Mouse (Mus musculus): ENCODE data around the gene Zyg11b.

The Zyg11b gene

DNA sequence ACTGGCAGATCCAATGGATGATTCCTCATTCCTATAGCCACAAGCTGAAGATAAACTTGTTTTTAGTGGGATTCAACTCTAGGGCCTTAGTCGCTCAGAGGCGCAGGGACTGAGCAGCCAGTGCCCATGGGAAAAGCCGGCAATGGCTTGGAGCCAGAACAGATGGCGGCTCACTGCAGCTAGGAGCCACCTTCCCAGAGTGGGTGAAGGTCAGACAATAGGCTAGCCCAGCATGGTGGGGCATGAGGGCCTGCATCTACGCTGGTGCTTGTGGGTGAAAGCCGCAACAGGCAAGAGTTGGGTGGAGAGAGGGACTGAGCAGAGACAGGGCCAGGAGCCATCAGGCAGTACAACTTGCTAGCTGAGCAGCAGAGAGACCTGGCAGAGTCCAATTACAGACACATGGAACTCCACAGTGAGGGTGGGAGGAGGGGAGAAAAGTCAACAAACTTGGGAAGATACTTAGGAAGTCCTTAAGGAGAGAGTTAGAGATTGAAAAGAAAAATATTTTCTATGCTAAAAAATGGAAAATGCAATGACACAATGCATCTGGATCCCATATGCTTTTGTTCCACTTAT lies 104.5 kb downstream of the Zyg11b start:
- peak; percentile 26 to 64 for DNase-seq (ENCODE audit: low spot score in 2 of 2)

DNA sequence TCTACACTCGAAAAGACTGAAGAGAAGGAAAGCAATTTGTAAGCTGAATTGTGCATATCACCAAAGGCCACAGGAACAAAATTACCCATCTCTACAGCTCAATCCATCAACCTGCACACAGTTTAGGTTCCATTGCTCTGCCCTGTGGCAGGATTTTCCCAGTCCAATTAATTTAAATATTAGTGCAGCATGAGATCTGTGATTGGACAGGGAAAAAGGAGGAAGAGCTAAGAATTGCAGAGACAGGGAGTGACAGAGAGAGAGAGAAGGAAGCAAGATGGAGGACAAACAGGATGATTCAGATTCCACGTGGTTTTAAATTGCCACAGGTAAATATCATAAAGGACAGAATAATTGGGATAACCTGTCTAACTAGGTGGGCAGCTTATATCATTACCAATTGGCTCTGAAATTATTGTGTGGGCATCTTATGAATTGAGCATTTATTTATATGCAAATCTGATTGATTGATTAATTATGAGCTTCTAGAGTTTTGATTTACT lies 108.0 kb downstream of the Zyg11b start:
- no peak for DNase-seq (ENCODE audit: low spot score in 2 of 2)

DNA sequence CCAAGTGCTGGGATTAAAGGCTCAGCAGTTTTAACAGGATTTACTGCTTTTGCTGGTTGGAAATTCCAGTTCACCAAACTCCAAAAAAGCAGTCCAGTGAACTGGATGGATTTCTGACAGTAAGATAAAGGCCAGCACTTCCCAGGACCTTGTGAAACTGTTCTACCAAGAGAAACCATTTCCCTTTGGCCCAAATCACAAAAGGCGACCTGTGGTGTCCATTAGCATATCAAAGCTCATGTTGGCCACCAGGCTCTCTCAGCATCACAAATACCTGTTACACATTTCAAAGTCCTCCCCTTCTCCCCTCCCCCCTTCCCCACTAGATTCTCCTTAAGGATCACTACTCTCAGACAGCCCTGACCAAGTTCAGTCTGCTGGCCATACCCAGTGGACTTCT lies 118.6 kb downstream of the Zyg11b start:
- no peak for DNase-seq (ENCODE audit: low spot score in 2 of 2)
